Mouse (Mus musculus): ENCODE data around the gene Zmym1.
"Not testable (repeated sequence)": the region's sequence is repeated elsewhere in the genome, so short reads cannot be mapped to it uniquely, and the experiment has no call there.

The Zmym1 gene

DNA sequence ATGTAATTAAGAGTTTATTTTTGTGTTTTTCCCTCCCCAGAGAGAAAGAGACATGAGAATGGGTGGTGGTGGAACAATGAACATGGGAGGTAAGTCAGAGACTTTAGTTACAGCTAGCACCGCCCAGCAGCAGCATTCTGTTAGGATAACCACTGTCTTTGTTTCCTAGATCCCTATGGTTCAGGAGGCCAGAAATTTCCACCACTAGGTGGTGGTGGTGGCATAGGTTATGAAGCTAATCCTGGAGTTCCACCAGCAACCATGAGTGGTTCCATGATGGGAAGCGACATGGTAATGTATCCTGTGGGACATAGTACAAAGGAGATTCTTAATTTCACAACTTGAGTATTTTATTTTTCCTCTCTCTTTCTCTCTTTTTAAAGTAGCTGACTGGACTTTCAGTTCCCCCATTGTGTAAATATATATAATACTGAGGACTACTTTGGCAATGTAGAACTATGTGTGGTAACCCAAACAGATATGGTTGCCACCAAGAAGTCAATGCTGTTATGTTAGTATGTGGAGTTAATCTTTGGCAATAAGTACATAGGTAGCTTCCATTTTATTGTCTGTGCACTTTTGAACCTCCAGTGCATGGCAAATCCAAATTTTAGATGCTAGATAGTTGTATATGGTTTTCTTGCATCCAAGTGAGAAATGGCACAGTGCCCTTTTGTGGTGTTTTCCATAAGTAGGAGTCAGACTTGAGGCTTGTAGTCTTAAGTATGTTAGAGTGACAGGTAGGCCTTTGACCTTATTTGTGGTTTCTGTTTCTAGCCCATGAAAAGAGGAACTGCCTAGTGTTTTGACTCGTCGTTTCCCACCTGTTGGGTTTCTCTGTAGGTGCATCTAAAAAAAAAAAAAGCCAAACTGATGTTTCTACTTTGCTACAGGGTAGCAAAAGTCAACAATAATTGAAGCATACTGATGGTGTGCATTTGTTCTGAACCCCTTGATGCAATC, 33.4 kb downstream of the Zmym1 start:
- peak; percentile 77 for DNase-seq (ENCODE audit: low read depth, low spot score)

DNA sequence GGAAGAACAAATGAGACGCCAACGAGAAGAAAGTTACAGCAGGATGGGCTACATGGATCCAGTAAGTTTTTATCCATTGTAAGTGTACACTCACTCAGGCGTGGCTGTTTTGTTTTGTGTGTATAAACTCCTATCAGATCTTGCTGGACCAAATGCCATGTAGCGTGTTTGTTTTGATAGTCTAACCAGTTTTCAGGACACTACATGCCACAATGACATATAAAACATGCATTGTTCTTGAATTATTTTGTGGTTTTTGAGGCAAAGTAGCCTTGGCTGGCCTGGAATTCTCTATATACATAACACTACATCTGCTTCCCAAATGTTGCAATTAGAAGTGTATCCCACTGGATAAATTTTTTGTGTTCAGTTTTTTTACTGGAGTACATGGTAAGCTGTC, 34.1 kb downstream of the Zmym1 start:
- DNase-seq (ENCODE audit: low read depth, low spot score), result no peak

DNA sequence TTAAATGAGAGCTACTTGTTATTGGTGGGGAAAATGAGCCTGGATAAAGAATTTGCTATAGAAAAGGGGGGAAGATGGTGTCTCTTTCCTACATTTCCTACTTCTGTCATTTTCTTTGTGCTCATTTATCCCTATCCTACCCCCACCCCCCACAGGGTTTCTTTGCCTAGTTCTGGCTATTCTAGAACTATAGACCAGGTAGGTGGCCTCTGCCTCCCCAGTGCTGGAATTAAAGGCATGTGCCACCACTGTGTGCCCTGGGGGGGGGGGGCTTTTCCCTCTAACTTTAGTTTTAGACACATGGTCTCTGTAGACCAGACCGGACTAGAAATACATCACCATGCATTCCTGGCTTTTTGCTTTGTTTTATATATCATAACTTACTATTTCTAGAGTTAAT, 36.7 kb downstream of the Zmym1 start:
- no peak for DNase-seq (ENCODE audit: low read depth, low spot score)

DNA sequence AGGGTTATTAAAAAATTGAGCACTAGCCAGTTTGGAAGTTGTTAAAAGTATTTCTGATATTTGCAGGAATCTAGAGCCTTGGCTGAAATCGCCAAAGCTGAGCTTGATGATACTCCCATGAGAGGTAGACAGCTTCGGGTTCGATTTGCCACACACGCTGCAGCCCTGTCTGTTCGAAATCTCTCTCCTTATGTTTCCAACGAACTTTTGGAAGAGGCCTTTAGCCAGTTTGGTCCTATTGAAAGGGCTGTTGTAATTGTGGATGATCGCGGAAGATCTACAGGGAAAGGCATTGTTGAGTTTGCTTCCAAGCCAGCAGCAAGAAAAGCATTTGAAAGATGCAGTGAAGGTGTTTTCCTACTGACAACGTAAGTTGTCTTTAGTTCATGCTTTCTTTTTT, 37.8 kb downstream of the Zmym1 start:
- no peak for DNase-seq (ENCODE audit: low read depth, low spot score)

DNA sequence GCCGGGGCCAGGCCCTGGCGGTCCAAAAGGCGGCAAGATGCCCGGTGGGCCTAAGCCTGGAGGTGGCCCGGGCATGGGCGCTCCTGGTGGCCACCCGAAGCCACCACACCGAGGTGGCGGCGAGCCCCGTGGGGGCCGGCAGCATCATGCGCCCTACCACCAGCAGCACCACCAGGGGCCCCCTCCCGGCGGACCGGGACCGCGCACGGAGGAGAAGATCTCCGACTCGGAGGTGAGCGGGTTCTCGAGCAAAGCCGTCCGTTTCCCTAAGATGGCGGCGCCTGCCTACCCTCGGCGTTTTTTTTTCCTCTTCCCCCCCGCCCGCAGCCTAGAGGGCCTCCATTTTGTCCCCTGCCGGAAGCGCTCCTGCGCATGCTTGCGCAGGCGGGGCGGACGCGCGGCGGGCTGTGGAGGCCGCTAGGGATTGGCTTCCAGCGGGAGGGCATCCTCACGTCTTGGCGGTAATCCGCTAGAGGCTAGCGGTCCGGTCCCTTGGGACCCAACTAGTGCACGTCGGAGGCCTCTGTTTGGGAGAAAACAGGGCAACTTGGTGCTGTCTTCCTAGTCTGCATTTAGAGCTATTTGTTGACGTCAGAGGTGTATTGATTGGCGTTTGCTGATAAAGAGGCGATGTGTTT, 38.8 kb downstream of the Zmym1 start:
- peak; percentile 93 for DNase-seq (ENCODE audit: low read depth, low spot score)

DNA sequence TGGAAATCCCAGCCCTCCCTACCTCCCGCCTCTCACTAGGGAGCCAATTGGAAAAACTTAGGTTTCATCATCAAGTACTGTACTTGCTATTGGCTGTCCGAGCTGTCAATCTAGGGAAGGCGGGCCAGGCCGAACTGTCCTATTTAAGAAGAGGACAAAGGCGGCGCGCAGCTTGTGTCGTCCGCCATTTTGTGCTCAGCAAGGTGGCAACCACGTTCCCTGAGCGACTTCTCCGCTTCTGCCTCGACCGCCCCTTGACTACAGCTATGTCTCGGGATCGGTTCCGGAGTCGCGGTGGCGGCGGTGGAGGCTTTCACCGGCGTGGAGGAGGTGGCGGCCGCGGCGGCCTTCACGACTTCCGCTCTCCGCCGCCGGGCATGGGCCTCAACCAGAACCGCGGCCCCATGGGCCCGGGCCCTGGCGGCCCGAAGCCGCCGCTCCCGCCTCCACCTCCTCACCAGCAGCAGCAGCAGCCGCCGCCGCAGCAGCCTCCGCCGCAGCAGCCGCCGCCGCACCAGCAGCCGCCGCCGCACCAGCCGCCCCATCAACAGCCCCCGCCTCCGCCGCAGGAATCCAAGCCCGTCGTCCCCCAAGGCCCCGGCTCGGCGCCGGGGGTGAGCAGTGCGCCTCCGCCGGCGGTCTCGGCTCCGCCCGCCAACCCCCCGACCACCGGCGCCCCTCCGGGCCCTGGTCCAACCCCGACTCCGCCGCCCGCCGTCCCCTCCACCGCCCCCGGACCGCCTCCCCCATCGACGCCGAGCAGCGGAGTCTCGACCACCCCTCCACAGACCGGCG, 39.6 kb downstream of the Zmym1 start, which contains the start of gene Sfpq:
Gene Sfpq (plus strand): TSS at position 174 of the 795 bp plus-strand sequence.
- DNase-seq (ENCODE audit: low read depth, low spot score), result peak; percentile 99

DNA sequence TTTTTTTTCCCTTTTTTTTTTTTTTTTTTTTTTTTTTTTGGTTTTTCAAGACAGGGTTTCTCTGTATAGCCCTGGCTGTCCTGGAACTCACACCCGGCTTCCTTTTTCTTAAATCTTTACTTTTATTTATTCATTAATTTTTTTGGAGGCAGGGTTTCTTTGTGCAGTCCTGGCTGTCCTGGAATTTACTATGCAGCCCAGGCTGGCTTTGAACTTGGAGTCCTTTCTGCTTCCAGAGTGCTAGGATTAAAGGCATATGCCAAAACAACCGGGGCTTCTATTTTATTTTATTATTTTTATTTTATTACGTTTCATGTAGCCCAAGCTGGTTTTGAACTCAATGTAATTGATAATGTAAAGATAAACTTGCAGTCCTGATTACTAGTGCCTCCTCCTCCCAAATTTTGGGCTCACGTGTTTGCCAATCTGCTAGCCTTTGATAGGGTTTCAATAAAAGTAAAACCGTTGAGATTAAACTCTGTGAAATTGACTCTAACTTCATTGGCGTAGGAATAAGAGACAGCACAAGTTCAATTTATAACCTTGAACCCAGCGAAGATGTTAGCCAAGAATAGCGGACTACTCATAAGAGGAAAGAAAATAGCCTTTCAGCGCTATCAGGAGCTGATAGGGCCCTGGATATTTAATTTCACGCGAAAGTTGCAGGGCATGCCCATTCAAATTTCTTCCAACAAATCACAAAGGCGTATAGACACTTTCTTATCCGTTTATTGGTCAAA, 40.4 kb downstream of the Zmym1 start:
- DNase-seq (ENCODE audit: low read depth, low spot score), result no peak

DNA sequence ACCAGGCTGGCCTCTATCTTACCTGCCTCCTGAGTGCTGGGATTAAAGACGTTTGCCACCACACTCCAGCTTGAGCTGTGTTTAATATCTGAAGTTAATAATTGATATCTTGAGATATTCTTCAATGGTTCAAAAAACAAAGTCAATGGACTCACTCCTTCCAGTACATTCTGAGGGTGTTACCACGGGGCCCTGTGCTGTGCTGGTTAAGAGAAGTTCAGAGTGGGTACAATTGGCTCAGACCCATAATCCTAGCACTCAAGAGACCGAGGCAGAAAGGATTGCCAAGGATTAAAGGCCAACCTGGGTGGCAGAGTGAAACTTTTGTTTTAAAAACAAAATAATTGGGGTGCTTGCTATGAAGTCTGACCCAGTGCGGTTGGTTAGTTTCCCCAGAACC, 44.6 kb downstream of the Zmym1 start:
- no peak for DNase-seq (ENCODE audit: low read depth, low spot score)

DNA sequence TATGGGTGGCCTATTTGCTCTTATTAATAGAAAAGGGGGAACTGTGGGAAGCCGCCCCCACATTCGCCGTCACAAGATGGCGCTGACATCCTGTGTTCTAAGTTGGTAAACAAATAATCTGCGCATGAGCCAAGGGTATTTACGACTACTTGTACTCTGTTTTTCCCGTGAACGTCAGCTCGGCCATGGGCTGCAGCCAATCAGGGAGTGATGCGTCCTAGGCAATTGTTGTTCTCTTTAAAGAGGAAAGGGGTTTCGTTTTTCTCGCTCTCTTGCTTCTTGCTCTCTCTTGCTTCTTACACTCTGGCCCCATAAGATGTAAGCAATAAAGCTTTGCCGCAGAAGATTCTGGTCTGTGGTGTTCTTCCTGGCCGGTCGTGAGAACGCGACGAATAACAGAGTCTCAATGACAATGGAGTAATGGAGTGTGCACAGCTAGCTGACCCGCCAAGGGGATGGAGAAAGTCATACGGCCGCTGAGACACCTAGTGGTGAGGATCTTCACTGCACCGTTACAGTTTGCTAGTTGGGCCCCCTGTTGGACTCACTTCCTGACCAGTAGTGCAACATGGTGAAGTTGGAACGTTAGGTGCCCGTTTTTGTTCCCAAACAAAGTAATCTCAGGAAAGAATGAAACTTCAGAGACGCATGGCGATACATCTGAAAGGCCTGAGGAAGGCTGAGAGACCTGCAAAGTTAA, 45.5 kb downstream of the Zmym1 start:
- DNase-seq (ENCODE audit: low read depth, low spot score), result peak; percentile 78

DNA sequence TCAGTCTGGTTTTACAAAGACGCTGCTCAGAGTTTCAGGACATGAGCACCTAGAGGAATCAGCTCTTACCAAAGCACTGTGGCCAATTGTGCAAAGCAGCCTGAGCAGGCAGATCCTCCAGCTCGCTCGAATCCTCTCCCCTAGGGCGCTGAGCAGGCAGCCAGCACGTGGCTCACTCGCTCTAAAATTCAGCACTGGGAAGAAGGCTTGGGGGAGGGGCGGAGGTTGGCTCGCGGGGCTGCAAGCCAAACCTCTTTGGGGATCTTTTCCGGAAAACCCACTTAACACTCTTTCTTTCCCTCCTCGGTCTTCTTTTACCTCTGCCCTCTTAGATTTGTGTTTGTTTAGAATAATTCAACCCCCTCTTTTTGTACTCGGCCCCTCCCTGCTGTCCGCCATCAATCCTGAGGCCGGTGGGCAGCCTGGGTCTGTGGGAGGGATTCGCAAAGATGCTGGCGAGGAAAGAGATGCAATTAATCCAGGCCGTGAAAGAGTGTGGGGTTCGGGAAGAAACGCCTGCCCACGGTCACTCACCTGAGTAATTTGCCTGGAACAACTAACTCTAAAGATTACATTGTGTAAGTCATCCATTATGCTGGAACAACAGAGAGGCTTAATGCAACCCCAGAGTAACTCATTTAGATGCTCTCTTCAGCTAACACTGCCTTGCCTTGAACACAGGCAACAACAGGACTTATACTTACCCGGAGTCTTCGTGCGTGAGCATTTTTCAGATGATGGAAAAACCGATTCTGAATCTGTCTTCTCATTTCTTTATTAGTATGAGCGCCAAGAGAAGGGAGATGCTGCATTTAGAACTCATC, 55.6 kb downstream of the Zmym1 start:
- DNase-seq (ENCODE audit: low read depth, low spot score), result no peak

DNA sequence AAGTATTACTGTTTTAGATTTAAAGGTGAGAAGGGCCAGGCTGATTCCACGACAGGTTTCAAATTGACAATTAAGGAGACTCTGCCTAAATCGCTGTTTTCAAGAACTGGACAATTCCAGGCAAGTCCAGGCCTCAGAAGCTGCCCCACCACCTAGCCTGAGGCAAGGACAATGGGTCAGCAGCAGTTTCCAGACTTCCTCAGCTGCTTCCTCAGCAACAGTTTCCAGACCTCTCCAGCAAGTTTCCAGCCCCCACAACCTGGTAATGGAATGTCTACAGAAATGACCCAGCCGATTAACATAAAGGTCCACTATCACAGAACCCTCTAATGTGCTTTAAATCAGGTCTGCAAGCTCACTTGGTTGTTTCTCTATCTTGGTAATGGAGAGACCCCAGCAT, 56.6 kb downstream of the Zmym1 start:
- DNase-seq (ENCODE audit: low read depth, low spot score), result no peak

DNA sequence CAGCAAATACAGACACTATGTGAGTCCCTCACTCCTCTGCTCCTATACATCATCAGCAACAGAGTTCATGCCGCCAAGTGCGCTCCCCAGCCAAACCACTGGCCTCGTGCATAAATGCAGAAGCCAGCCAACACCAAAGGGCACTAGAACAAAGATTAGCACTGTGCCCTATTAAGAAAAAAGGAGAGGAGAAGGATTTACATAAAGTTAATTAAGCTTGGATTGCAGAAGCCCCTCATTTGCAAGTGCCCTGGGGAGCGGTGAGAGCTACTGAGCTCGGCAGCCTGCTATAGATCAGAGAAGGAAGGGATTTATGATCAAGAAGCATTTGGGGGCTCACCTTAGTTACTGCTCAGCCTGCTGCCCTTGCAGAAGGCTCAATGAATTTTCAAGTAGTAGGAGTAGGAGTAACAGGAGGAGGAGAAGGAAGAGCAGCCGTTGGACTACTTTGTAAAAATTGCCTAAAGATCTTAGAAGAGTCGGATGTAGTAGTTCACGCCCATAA, 60.3 kb downstream of the Zmym1 start:
- peak; percentile 35 for DNase-seq (ENCODE audit: low read depth, low spot score)

DNA sequence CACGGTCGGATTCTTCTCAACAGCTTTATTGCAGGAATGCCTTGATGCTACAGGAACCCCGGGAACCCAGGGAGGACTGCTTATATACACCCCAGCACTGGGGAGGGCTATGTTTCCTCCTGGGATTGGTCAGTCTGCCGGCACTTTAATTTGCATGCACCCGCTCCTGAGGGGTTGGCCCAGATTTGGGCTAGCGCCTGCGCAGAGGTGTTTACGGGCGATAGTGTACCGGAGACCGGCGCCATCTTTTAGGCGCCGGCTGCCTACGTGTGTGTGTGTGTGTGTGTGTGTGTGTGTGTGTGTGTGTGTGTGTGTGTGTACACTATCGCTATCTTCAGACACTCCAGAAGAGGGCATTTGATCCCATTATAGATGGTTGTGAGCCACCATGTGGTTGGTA, 61.6 kb downstream of the Zmym1 start:
- not testable (repeated sequence) for DNase-seq (ENCODE audit: low read depth, low spot score)

All from A20 (cell line).